Mouse (Mus musculus) lung, embryonic 14.5 days (tissue): Measurements from ENCODE around the gene Ap3b2. TPM values are rescaled to one million over a fixed set of nuclear protein-coding genes. Genes with fewer than 3 reads are reported as not detected.

Source experiments
- ATAC-seq: fragments of 200-750 bp; cut with Nextera tagmentation; 2 replicates; pipeline ENCODE4 v1.8.0; 2017; ENCODE audit warnings: mild to moderate bottlenecking, moderate TSS enrichment, moderate library complexity; ENCODE audit not compliant: insufficient read depth
- DNase-seq: peaks from one replicate; pipeline ENCODE4 v3.0.0-alpha.2; 2015
- H3K27ac ChIP-seq: fragments of 300-500 bp; sonication (generic); 2 replicates; pipeline ENCODE4 v1.5.1; 2014; ENCODE audit warnings: low read depth, mild to moderate bottlenecking, moderate library complexity
- H3K27me3 ChIP-seq: fragments of 300-500 bp; sonication (generic); 2 replicates; pipeline ENCODE4 v1.6.1; 2014; ENCODE audit warnings: low read length, control low read depth; ENCODE audit not compliant: insufficient read depth
- H3K36me3 ChIP-seq: fragments of 300-500 bp; sonication (generic); 2 replicates; pipeline ENCODE4 v1.6.1; 2014; ENCODE audit warnings: control low read depth; ENCODE audit not compliant: insufficient read depth
- H3K4me1 ChIP-seq: fragments of 300-500 bp; sonication (generic); 2 replicates; pipeline ENCODE4 v1.6.1; 2014; ENCODE audit warnings: antibody characterized with exemption, control low read depth; ENCODE audit not compliant: insufficient read depth
- H3K4me2 ChIP-seq: fragments of 300-500 bp; sonication (generic); 2 replicates; pipeline ENCODE4 v1.6.1; 2014; ENCODE audit warnings: mild to moderate bottlenecking
- H3K4me3 ChIP-seq: fragments of 300-500 bp; sonication (generic); 2 replicates; pipeline ENCODE4 v1.5.1; 2014; ENCODE audit warnings: low read depth, low read length
- H3K9ac ChIP-seq: fragments of 300-500 bp; sonication (generic); 2 replicates; pipeline ENCODE4 v1.6.1; 2014
- H3K9me3 ChIP-seq: fragments of 300-500 bp; sonication (generic); 2 replicates; pipeline ENCODE4 v1.6.1; 2016; ENCODE audit warnings: low read depth, low read length, control low read depth
- CTCF ChIP-seq: IDR thresholded peaks from 2 replicates; pipeline ENCODE4 v1.5.1; 2016; ENCODE audit warnings: antibody characterized with exemption, low read depth
- WGBS: fragments of 180-500 bp; shearing (Covaris S2); extraction: QIAGEN DNeasy Blood & Tissue Kit; methylation state at CpG from one replicate; pipeline ENCODE4 v1.1.7; 2014; 5-methylcytosine and 5-hydroxymethylcytosine counted together
- microRNA counts: library from miRNA; unstranded; fragments of <30 nt; microRNA quantifications from one replicate; lab custom pipeline; 2016
- polyA plus RNA-seq: library from polyadenylated mRNA; unstranded; fragments of >200 nt; fragmentation: Nextera tagmentation; extraction: Ambion mirVana; gene quantifications from 2 replicates; pipeline ENCODE4 v1.2.1, GENCODE M21; 2014

The Ap3b2 gene
- polyA plus RNA-seq, 1 experiment from 2014 or later = 0.14 TPM

DNA sequence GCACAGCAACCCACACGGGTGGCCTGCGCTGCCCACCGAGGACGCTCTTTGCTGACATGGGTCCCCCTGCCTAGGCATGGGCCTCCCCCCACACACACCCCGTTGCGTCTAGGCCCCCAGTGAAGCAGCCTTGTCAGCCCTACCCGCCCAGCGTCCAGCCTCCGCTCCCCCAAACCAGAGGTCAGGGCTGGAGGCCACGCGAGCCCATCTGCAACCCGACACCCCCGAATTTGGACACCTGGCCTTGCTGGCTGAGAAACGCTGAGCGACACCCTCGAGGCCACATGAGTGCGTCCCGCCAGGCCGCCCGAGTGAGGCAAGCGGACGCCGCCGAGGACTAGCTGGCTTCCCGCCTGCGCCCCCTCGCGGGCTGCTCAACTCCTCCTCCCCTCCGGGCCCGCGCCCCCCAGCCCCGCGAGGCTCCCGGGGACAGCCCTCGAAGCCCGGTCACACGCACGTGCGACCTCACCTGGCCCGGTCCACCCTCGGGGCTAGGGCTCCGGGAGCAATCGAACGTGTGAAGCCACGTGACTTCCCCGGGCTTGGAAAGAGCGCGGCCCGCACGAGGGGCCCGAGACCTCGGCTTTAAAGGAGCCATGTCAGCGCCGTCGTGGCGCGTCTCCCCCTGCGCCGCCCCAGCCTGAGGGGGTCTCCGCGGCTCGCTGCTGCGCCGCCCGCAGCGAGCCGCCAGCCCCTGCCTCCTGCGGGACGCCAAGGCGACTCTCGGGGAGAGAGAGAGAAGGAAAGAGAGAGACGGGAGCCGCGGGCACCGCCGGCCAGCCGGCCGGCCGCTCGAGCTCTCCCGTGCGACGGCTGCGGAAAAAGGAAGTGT lies 40.1 kb downstream of the Ap3b2 start:
- ATAC-seq = peak; percentile 46; the same call in 1 of the 2 replicates
- H3K36me3 ChIP-seq = no peaks in the 10 kb centered on the region
- peak overlapping the region; percentile 49 for H3K4me3 ChIP-seq
- 5% methylated on average over 79 of the region's 84 CpGs for WGBS
- H3K27me3 ChIP-seq = peaks cover 67% of the 10 kb centered on the region
- no peaks in the 10 kb centered on the region for H3K9me3 ChIP-seq
- no peak overlapping the region for H3K9ac ChIP-seq
- peak; percentile 45 for DNase-seq
- peak overlapping the region; percentile 80 for H3K4me2 ChIP-seq
- H3K4me1 ChIP-seq = no peaks in the 10 kb centered on the region
- no peak overlapping the region for H3K27ac ChIP-seq
- TF ChIP-seq CTCF = no peak

DNA sequence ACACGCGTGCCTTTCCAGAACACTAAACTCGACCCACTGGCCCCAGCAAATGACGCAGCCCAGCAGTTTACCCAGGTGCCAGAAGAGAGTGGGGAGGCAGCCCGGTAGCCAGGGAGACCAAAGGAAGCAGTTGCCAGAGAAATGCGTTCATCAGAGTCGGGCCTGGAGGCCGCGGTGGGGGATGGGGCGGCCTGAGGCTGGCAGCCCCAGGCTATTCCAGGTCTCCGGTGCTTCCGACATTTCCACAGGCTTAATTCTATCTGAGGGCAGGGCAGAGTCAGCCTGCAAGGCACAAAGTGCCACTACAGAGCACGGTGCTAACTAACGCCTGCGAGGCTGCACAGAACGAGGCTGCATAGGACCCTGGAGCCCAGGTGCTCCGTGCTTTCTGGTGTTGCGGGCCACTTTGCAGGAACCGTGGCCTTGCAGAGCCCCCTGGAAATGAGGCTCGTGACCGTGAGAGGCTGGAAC lies 40.7 kb downstream of the Ap3b2 start:
- peaks cover 65% of the 10 kb centered on the region for H3K27me3 ChIP-seq
- H3K9me3 ChIP-seq = no peaks in the 10 kb centered on the region
- 6% methylated on average over 21 of the region's 21 CpGs for WGBS
- no peak overlapping the region for H3K9ac ChIP-seq
- H3K4me1 ChIP-seq = no peaks in the 10 kb centered on the region
- H3K27ac ChIP-seq = no peak overlapping the region
- peak overlapping the region; percentile 49; the same call in 1 of the 2 replicates for H3K4me3 ChIP-seq
- TF ChIP-seq CTCF = no peak
- no peaks in the 10 kb centered on the region for H3K36me3 ChIP-seq
- ATAC-seq (peak; percentile 31; the same call in 1 of the 2 replicates), DNase-seq (peak; percentile 33)
- H3K4me2 ChIP-seq = peak overlapping the region; percentile 80

MicroRNAs within 50 kb of the gene (microRNA counts, 519-probe panel; counts per million panel counts)
- 30.5 counts per million for microRNA mmu-miR-1839-3p (lab: Ali Mortazavi, UCI)
- microRNA mmu-miR-1839-5p (lab: Ali Mortazavi, UCI) = 2,963 counts per million, percentile 56 among the panel's probes with 10 or more counts

Other genes starting within 250 kb of the Ap3b2 start
- gene Rps17, start 148.7 kb downstream of the Ap3b2 start, polyA plus RNA-seq = 1,388 and 1,408 TPM in 2 replicates
- gene Cpeb1, start 38.5 kb downstream of the Ap3b2 start, polyA plus RNA-seq = 0.36 and 0.62 TPM in 2 replicates
- gene BC048679, start 4.4 kb upstream of the Ap3b2 start, polyA plus RNA-seq = not detected in 2 replicates
- gene Fsd2, start 73.0 kb upstream of the Ap3b2 start, polyA plus RNA-seq = 0.12 and 0.37 TPM in 2 replicates
- 8.0 and 9.3 TPM in 2 replicates for gene Whamm, start 77.3 kb upstream of the Ap3b2 start, polyA plus RNA-seq
- gene Homer2, start 213.6 kb upstream of the Ap3b2 start, polyA plus RNA-seq = 38.2 and 40.5 TPM in 2 replicates